Comparison of ENCODE assay signal across 7 mouse cellular contexts in the genomic region with DNA sequence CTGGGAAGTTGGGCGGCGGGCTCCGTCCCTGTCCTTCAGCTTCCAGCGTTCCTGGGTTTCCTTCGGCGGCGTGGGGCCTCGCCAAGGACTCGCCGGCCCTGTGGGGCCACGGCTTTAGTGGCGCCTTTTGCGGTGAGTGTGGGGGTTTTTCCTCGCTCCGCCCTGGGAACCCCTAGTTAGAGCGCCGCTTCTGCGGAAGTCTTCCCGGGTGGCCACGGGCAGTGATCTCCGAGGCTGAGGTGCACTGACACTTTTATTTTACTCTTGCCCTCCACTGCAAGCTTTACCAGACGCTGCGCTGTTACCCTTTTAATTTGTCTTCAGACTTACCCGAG. TPM values are rescaled to one million over a fixed set of nuclear protein-coding genes. Genes with fewer than 3 reads are reported as not detected.
DNase-seq lines count a peak whose midpoint lies in the region; ATAC-seq and TF ChIP-seq lines count a peak whose summit lies in the region.
"Not testable (repeated sequence)": the region's sequence is repeated elsewhere in the genome, so short reads cannot be mapped to it uniquely, and the experiment has no call there.

No protein-coding gene starts in this region.

- DNase-seq in heart, postnatal 0 days (ENCODE audit: low spot score); liver, adult 2 months (ENCODE audit: extremely low read depth, low read depth, low spot score): not testable (repeated sequence)

- not testable (repeated sequence) for H3K9ac ChIP-seq in forebrain, embryonic 16.5 days (replicated peaks; ENCODE audit: low read depth, low read length); heart, postnatal 0 days (replicated peaks; ENCODE audit: low read depth, low read length); intestine, embryonic 15.5 days; liver, adult 2 months (ENCODE audit: low read depth, low read length); neural tube, embryonic 12.5 days

- H3K27me3 ChIP-seq in forebrain, embryonic 16.5 days (replicated peaks; ENCODE audit: control insufficient read depth, insufficient read depth, low read length); heart, postnatal 0 days (ENCODE audit: control insufficient read depth, insufficient read depth, low read length); intestine, embryonic 15.5 days (replicated peaks); liver, adult 2 months (ENCODE audit: control insufficient read depth, insufficient read depth, low read length); neural tube, embryonic 12.5 days (replicated peaks): not testable (repeated sequence)

- not testable (repeated sequence) for H3K36me3 ChIP-seq in forebrain, embryonic 16.5 days (ENCODE audit: control insufficient read depth, insufficient read depth); heart, postnatal 0 days (replicated peaks; ENCODE audit: control insufficient read depth, insufficient read depth, low read length); intestine, embryonic 15.5 days; liver, adult 2 months (ENCODE audit: control insufficient read depth, insufficient read depth, low read length); neural tube, embryonic 12.5 days

- H3K27ac ChIP-seq in cortical plate, adult 2 months (ENCODE audit: insufficient read depth, low read length); forebrain, embryonic 16.5 days (ENCODE audit: low read length); heart, postnatal 0 days (ENCODE audit: low read depth); intestine, embryonic 15.5 days; liver, adult 2 months (replicated peaks; ENCODE audit: insufficient read depth, low read depth, low read length); neural tube, embryonic 12.5 days: not testable (repeated sequence)

- H3K9me3 ChIP-seq in forebrain, embryonic 16.5 days (ENCODE audit: control insufficient read depth, low read length); heart, postnatal 0 days (replicated peaks; ENCODE audit: control insufficient read depth, low read length); intestine, embryonic 15.5 days; neural tube, embryonic 12.5 days: not testable (repeated sequence)

- not testable (repeated sequence) for H3K4me1 ChIP-seq in cortical plate, adult 2 months (ENCODE audit: control insufficient read depth, insufficient read depth, low read length); forebrain, embryonic 16.5 days (replicated peaks; ENCODE audit: control insufficient read depth, insufficient read depth, low read length); heart, postnatal 0 days (ENCODE audit: control insufficient read depth, insufficient read depth); intestine, embryonic 15.5 days (replicated peaks); liver, adult 2 months (ENCODE audit: control insufficient read depth, insufficient read depth, low read length); neural tube, embryonic 12.5 days

- TF ChIP-seq POLR2A in cortical plate, adult 2 months (IDR thresholded peaks at IDR 0.05; ENCODE audit: extremely low read depth, insufficient read depth, low read length); liver, adult 2 months (IDR thresholded peaks at IDR 0.05; ENCODE audit: extremely low read depth, insufficient read depth, low read length): not testable (repeated sequence)

- H3K4me2 ChIP-seq in forebrain, embryonic 16.5 days (ENCODE audit: low read length); heart, postnatal 0 days (ENCODE audit: low read depth, low read length); intestine, embryonic 15.5 days (replicated peaks); neural tube, embryonic 12.5 days (replicated peaks): not testable (repeated sequence)

- 0 out of 2 replicates have a peak overlapping the region, but pooled peaks have one; percentile 21 for H3K4me3 ChIP-seq in cortical plate, adult 2 months (ENCODE audit: insufficient read depth, low read length)
- H3K4me3 ChIP-seq in forebrain, embryonic 16.5 days (replicated peaks; ENCODE audit: low read length): peak overlapping the region; percentile 26
- peak overlapping the region; percentile 29; the same call in 1 of the 2 replicates for H3K4me3 ChIP-seq in heart, postnatal 0 days (ENCODE audit: low read depth, low read length)
- H3K4me3 ChIP-seq in intestine, embryonic 15.5 days (replicated peaks): 0 out of 2 replicates have a peak overlapping the region, but pooled peaks have one; percentile 19
- H3K4me3 ChIP-seq in liver, adult 2 months (ENCODE audit: insufficient read depth, low read depth, low read length): peak overlapping the region; percentile 37; the same call in 1 of the 2 replicates
- H3K4me3 ChIP-seq in neural tube, embryonic 12.5 days: 0 out of 2 replicates have a peak overlapping the region, but pooled peaks have one; percentile 22

- TF ChIP-seq EP300 in heart, postnatal 0 days (IDR thresholded peaks at IDR 0.05; ENCODE audit: low read depth): not testable (repeated sequence)

- not testable (repeated sequence) for ATAC-seq in forebrain, embryonic 16.5 days; intestine, embryonic 15.5 days; neural tube, embryonic 12.5 days (ENCODE audit: low FRiP score, low read depth)
- peak; percentile 40; the same call in 1 of the 2 replicates for ATAC-seq in heart, postnatal 0 days (ENCODE audit: insufficient read depth, low read depth)
- ATAC-seq in megakaryocyte, adult 5-6 weeks (ENCODE audit: poor library complexity, severe bottlenecking): peak; percentile 51

- TF ChIP-seq CTCF in cortical plate, adult 2 months (IDR thresholded peaks at IDR 0.05; ENCODE audit: extremely low read depth, insufficient read depth, low read length); heart, postnatal 0 days (IDR thresholded peaks at IDR 0.05; ENCODE audit: low read depth); liver, adult 2 months (IDR thresholded peaks at IDR 0.05; ENCODE audit: low read depth, low read length): not testable (repeated sequence)

- under 1% methylated on average over 9 of the region's 24 CpGs for WGBS in forebrain, embryonic 16.5 days
- 0% methylated on average over 8 of the region's 24 CpGs for WGBS in heart, postnatal 0 days
- 0% methylated on average over 12 of the region's 24 CpGs for WGBS in intestine, embryonic 15.5 days
- 0% methylated on average over 10 of the region's 24 CpGs for WGBS in liver, adult 2 months
- WGBS in neural tube, embryonic 12.5 days: 1% methylated on average over 13 of the region's 24 CpGs

- not testable (repeated sequence) for H3K79me2 ChIP-seq in liver, adult 2 months (ENCODE audit: control insufficient read depth, insufficient read depth, low read length)

RNA-seq across cellular contexts. Expression of a gene that starts 0.5 kb away (rescaled TPM):
- 29.0 and 29.9 TPM in 2 replicates for polyA plus RNA-seq in cortical plate, adult 2 months (2012; rRNA removed)
- polyA plus RNA-seq in forebrain, embryonic 16.5 days (2015; fragmentation: Nextera tagmentation; extraction: Ambion mirVana): 67.5 and 68.5 TPM in 2 replicates
- total RNA-seq in heart, postnatal 0 days (2014; rRNA removed; ENCODE audit: low replicate concordance): 19.7 and 28.0 TPM in 2 replicates
- 50.2 and 50.7 TPM in 2 replicates for polyA plus RNA-seq in heart, postnatal 0 days (2015; fragmentation: Nextera tagmentation; extraction: Ambion mirVana)
- 53.0 and 53.5 TPM in 2 replicates for polyA plus RNA-seq in intestine, embryonic 15.5 days (2015; fragmentation: Nextera tagmentation; extraction: Ambion mirVana)
- total RNA-seq in liver, adult 2 months (2014; rRNA removed): 37.0 and 42.7 TPM in 2 replicates
- 23.0 and 24.5 TPM in 2 replicates for polyA plus RNA-seq in liver, adult 2 months (2012; rRNA removed)
- total RNA-seq in megakaryocyte, adult 5-6 weeks (2015): 23.0 and 23.2 TPM in 2 replicates
- 55.5 and 61.7 TPM in 2 replicates for total RNA-seq in megakaryocyte, adult 5-6 weeks (2017)
- polyA plus RNA-seq in neural tube, embryonic 12.5 days (2016; fragmentation: Nextera tagmentation; extraction: Ambion mirVana): 58.2 and 65.5 TPM in 2 replicates

RNA-seq across cellular contexts. Expression of a gene that starts 31.1 kb away (rescaled TPM):
- polyA plus RNA-seq in cortical plate, adult 2 months (2012; rRNA removed): 25.6 and 27.4 TPM in 2 replicates
- polyA plus RNA-seq in forebrain, embryonic 16.5 days (2015; fragmentation: Nextera tagmentation; extraction: Ambion mirVana): 54.4 and 59.6 TPM in 2 replicates
- total RNA-seq in heart, postnatal 0 days (2014; rRNA removed; ENCODE audit: low replicate concordance): 9.2 and 13.1 TPM in 2 replicates
- polyA plus RNA-seq in heart, postnatal 0 days (2015; fragmentation: Nextera tagmentation; extraction: Ambion mirVana): 22.2 and 22.5 TPM in 2 replicates
- polyA plus RNA-seq in intestine, embryonic 15.5 days (2015; fragmentation: Nextera tagmentation; extraction: Ambion mirVana): 21.7 and 22.2 TPM in 2 replicates
- total RNA-seq in liver, adult 2 months (2014; rRNA removed): 2.0 and 2.4 TPM in 2 replicates
- 0.77 and 0.82 TPM in 2 replicates for polyA plus RNA-seq in liver, adult 2 months (2012; rRNA removed)
- 0.68 TPM in 1 of 2 replicates, not detected in the other for total RNA-seq in megakaryocyte, adult 5-6 weeks (2015)
- total RNA-seq in megakaryocyte, adult 5-6 weeks (2017): 22.4 and 24.6 TPM in 2 replicates
- 22.3 and 28.5 TPM in 2 replicates for polyA plus RNA-seq in neural tube, embryonic 12.5 days (2016; fragmentation: Nextera tagmentation; extraction: Ambion mirVana)

RNA-seq across cellular contexts. Expression of a gene that starts 44.0 kb away (rescaled TPM):
- polyA plus RNA-seq in cortical plate, adult 2 months (2012; rRNA removed): not detected in 2 replicates
- polyA plus RNA-seq in forebrain, embryonic 16.5 days (2015; fragmentation: Nextera tagmentation; extraction: Ambion mirVana): 1.1 TPM in 1 of 2 replicates, not detected in the other
- not detected in 2 replicates for total RNA-seq in heart, postnatal 0 days (2014; rRNA removed; ENCODE audit: low replicate concordance)
- not detected in 2 replicates for polyA plus RNA-seq in heart, postnatal 0 days (2015; fragmentation: Nextera tagmentation; extraction: Ambion mirVana)
- not detected in 2 replicates for polyA plus RNA-seq in intestine, embryonic 15.5 days (2015; fragmentation: Nextera tagmentation; extraction: Ambion mirVana)
- total RNA-seq in liver, adult 2 months (2014; rRNA removed): 0.28 TPM in 1 of 2 replicates, not detected in the other
- not detected in 2 replicates for polyA plus RNA-seq in liver, adult 2 months (2012; rRNA removed)
- total RNA-seq in megakaryocyte, adult 5-6 weeks (2015): 20.8 and 21.8 TPM in 2 replicates
- not detected in 2 replicates for total RNA-seq in megakaryocyte, adult 5-6 weeks (2017)
- polyA plus RNA-seq in neural tube, embryonic 12.5 days (2016; fragmentation: Nextera tagmentation; extraction: Ambion mirVana): 2.5 TPM in 1 of 2 replicates, not detected in the other

Comparison
In these comparisons a context has a peak if more than half of its experiments do, and no peak if none do; other contexts are left out.
1. RNA of a gene that starts 31.1 kb away (polyA plus RNA-seq): 54.4 to 59.6 TPM in forebrain, embryonic 16.5 days, 22.3 to 28.5 TPM in neural tube, embryonic 12.5 days, 25.6 to 27.4 TPM in cortical plate, adult 2 months, 22.2 to 22.5 TPM in heart, postnatal 0 days and 21.7 to 22.2 TPM in intestine, embryonic 15.5 days; 0.77 to 0.82 TPM in liver, adult 2 months; every median in the first group is over 10 times any median in the second.
2. Peak in every context shown above with its lines, with median percentiles within 50 percentile points of each other: H3K4me3 ChIP-seq.